Comparison of ENCODE assay signal across 8 mouse cellular contexts in the genomic region with DNA sequence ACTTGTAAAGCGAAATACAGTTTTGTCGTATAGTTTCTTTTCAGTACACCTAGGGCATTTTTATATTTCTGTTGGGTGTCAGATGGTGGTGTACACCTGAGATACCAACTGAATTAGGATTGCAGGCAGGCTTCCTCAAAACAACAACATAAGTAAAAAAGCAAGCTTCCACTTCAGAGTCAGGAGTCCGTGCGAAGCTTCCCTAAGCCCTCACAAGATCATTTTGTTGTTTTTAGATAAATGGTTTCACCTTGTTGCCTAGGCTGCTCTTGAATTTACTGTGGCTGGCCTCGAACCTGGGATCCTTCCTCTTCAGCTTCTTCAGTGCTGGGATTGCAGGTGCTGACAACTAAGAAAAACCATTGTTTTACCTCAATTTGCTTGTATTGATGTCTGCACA. TPM values are rescaled to one million over a fixed set of nuclear protein-coding genes. Genes with fewer than 3 reads are reported as not detected.
DNase-seq lines count a peak whose midpoint lies in the region; ATAC-seq and TF ChIP-seq lines count a peak whose summit lies in the region.

No protein-coding gene starts in this region.

- no peak for DNase-seq in heart, adult 9 months (ENCODE audit: low spot score in 2 of 2)
- DNase-seq in ES-E14 (ENCODE audit: low read depth, low spot score) = no peak
- no peak for DNase-seq in forebrain, postnatal 0 days
- no peak for DNase-seq in gastrocnemius, postnatal 10 days
- DNase-seq in testis, postnatal 14 days (ENCODE audit: low spot score) = no peak
- no peak for DNase-seq in left cerebral cortex, adult 11 months (ENCODE audit: low spot score)

- peaks cover 38% of the 10 kb centered on the region for H3K4me1 ChIP-seq in heart, embryonic 15.5 days (replicated peaks)
- peaks cover 5 to 9% of the 10 kb centered on the region in 2 experiments; a peak in 3 of 4 replicates for H3K4me1 ChIP-seq in ES-E14 (ENCODE audit: control insufficient read depth in 2 of 2, insufficient read depth in 2 of 2, low read length in 2 of 2, poor library complexity in 1 of 2)
- peaks cover 22% of the 10 kb centered on the region for H3K4me1 ChIP-seq in forebrain, postnatal 0 days (ENCODE audit: insufficient read depth)
- H3K4me1 ChIP-seq in midbrain, embryonic 12.5 days = peaks cover 21% of the 10 kb centered on the region

- no peak for TF ChIP-seq CTCF in forebrain, postnatal 0 days (IDR thresholded peaks at IDR 0.05; ENCODE audit: low read depth)

- 15% methylated on average over 5 of the region's 5 CpGs for WGBS in heart, embryonic 15.5 days
- 31% methylated on average over 5 of the region's 5 CpGs for WGBS in forebrain, postnatal 0 days
- 39% methylated on average over 5 of the region's 5 CpGs for WGBS in midbrain, embryonic 12.5 days

- H3K4me2 ChIP-seq in heart, embryonic 15.5 days = peak overlapping the region; percentile 70
- peak overlapping the region; percentile 54 for H3K4me2 ChIP-seq in forebrain, postnatal 0 days (ENCODE audit: low read depth)
- H3K4me2 ChIP-seq in midbrain, embryonic 12.5 days (replicated peaks) = peak overlapping the region; percentile 81

- no peaks in the 10 kb centered on the region for H3K27me3 ChIP-seq in heart, embryonic 15.5 days
- no peaks in the 10 kb centered on the region for H3K27me3 ChIP-seq in forebrain, postnatal 0 days (ENCODE audit: insufficient read depth, low read length)
- H3K27me3 ChIP-seq in midbrain, embryonic 12.5 days = no peaks in the 10 kb centered on the region

- no peak overlapping the region for H3K27ac ChIP-seq in heart, embryonic 15.5 days
- no peak overlapping the region for H3K27ac ChIP-seq in ES-E14 (ENCODE audit: insufficient read depth, low read depth, low read length, poor library complexity, severe bottlenecking)
- no peak overlapping the region for H3K27ac ChIP-seq in forebrain, postnatal 0 days (ENCODE audit: low read depth, low read length)
- no peak overlapping the region for H3K27ac ChIP-seq in midbrain, embryonic 12.5 days (replicated peaks)

- peak overlapping the region; percentile 100 for H3K9ac ChIP-seq in heart, embryonic 15.5 days
- H3K9ac ChIP-seq in ES-E14 (ENCODE audit: insufficient read depth, low read depth, low read length, poor library complexity, severe bottlenecking) = peak overlapping the region; percentile 49; the same call in 1 of the 2 replicates
- H3K9ac ChIP-seq in forebrain, postnatal 0 days = peak overlapping the region; percentile 99; the same call in 1 of the 2 replicates
- peak overlapping the region; percentile 99 for H3K9ac ChIP-seq in midbrain, embryonic 12.5 days (replicated peaks)

- no peaks in the 10 kb centered on the region; the same call in 1 of the 2 replicates for H3K36me3 ChIP-seq in heart, embryonic 15.5 days
- H3K36me3 ChIP-seq in ES-E14 (ENCODE audit: control insufficient read depth, insufficient read depth, low read length, poor library complexity, severe bottlenecking) = no peaks in the 10 kb centered on the region
- no peaks in the 10 kb centered on the region for H3K36me3 ChIP-seq in forebrain, postnatal 0 days (ENCODE audit: insufficient read depth)
- 0 out of 2 replicates have a peak, but pooled peaks cover 4% of the 10 kb centered on the region for H3K36me3 ChIP-seq in midbrain, embryonic 12.5 days

- H3K4me3 ChIP-seq in heart, embryonic 15.5 days = peak overlapping the region; percentile 99
- H3K4me3 ChIP-seq in ES-E14 (ENCODE audit: insufficient read depth in 1 of 2, low read depth in 1 of 2, low read length in 2 of 2, poor library complexity in 1 of 2, severe bottlenecking in 1 of 2) = peak overlapping the region; percentile 94; a peak in 3 of 4 replicates
- H3K4me3 ChIP-seq in forebrain, postnatal 0 days (ENCODE audit: low read depth, low read length) = peak overlapping the region; percentile 94
- H3K4me3 ChIP-seq in midbrain, embryonic 12.5 days = peak overlapping the region; percentile 98

- ATAC-seq in heart, embryonic 15.5 days (replicated peaks; ENCODE audit: insufficient number of reproducible peaks, insufficient read depth, low FRiP score, low read depth) = no peak
- ATAC-seq in forebrain, postnatal 0 days = no peak
- ATAC-seq in midbrain, embryonic 12.5 days (ENCODE audit: low FRiP score, low read depth) = no peak

- H3K9me3 ChIP-seq in heart, embryonic 15.5 days (replicated peaks) = no peaks in the 10 kb centered on the region
- no peaks in the 10 kb centered on the region for H3K9me3 ChIP-seq in ES-E14 (ENCODE audit: control insufficient read depth, insufficient read depth, low read depth, low read length)
- H3K9me3 ChIP-seq in forebrain, postnatal 0 days (ENCODE audit: low read length) = no peaks in the 10 kb centered on the region
- no peaks in the 10 kb centered on the region for H3K9me3 ChIP-seq in midbrain, embryonic 12.5 days

- in situ Hi-C loops in ES-E14 (cut with MboI; ENCODE audit: low sequenced_read_pairs in 2 of 2, unreplicated experiment in 2 of 2) = no loop called here

TF ChIP-seq in ES-E14, 5 proteins besides CTCF, POLR2A, EP300 and RAD21:
- TF ChIP-seq CHD2 (IDR thresholded peaks at IDR 0.05; ENCODE audit: low read depth, low read length) = no peak
- TF ChIP-seq ZC3H11A (IDR thresholded peaks at IDR 0.05; ENCODE audit: borderline replicate concordance, low read depth, low read length) = no peak

RNA-seq across cellular contexts. Expression of gene Setd2, which starts 1.2 kb away (rescaled TPM):
- 19.7 and 20.8 TPM in 2 replicates for polyA plus RNA-seq in heart, embryonic 15.5 days (2015; fragmentation: Nextera tagmentation; extraction: Ambion mirVana)
- 78.9 and 79.2 TPM in 2 replicates for total RNA-seq in ES-E14 (2012; rRNA removed)
- 74.6 and 86.4 TPM in 2 replicates for total RNA-seq in forebrain, postnatal 0 days (2014; rRNA removed)
- 13.2 and 21.3 TPM in 2 replicates for polyA plus RNA-seq in forebrain, postnatal 0 days (2015; fragmentation: Nextera tagmentation; extraction: Ambion mirVana)
- 44.7 and 48.8 TPM in 2 replicates for polyA plus RNA-seq in midbrain, embryonic 12.5 days (2016; fragmentation: Nextera tagmentation; extraction: Ambion mirVana)
- total RNA-seq in gastrocnemius, postnatal 10 days (2021) = 10 to 100 TPM; 38.0 to 47.3 TPM

RNA-seq across cellular contexts. Expression of gene Kif9, which starts 56.9 kb away (rescaled TPM):
- 0.52 and 0.99 TPM in 2 replicates for polyA plus RNA-seq in heart, embryonic 15.5 days (2015; fragmentation: Nextera tagmentation; extraction: Ambion mirVana)
- 0.63 and 0.71 TPM in 2 replicates for total RNA-seq in ES-E14 (2012; rRNA removed)
- 4.4 and 5.4 TPM in 2 replicates for total RNA-seq in forebrain, postnatal 0 days (2014; rRNA removed)
- 3.0 and 3.8 TPM in 2 replicates for polyA plus RNA-seq in forebrain, postnatal 0 days (2015; fragmentation: Nextera tagmentation; extraction: Ambion mirVana)
- polyA plus RNA-seq in midbrain, embryonic 12.5 days (2016; fragmentation: Nextera tagmentation; extraction: Ambion mirVana) = 1.4 and 1.7 TPM in 2 replicates
- total RNA-seq in gastrocnemius, postnatal 10 days (2021) = under 1 TPM; 0.23 to 0.42 TPM

RNA-seq across cellular contexts. Expression of gene Klhl18, which starts 57.2 kb away (rescaled TPM):
- 7.3 and 9.0 TPM in 2 replicates for polyA plus RNA-seq in heart, embryonic 15.5 days (2015; fragmentation: Nextera tagmentation; extraction: Ambion mirVana)
- total RNA-seq in ES-E14 (2012; rRNA removed) = 4.4 and 4.7 TPM in 2 replicates
- 28.2 and 36.8 TPM in 2 replicates for total RNA-seq in forebrain, postnatal 0 days (2014; rRNA removed)
- polyA plus RNA-seq in forebrain, postnatal 0 days (2015; fragmentation: Nextera tagmentation; extraction: Ambion mirVana) = 15.6 and 19.3 TPM in 2 replicates
- polyA plus RNA-seq in midbrain, embryonic 12.5 days (2016; fragmentation: Nextera tagmentation; extraction: Ambion mirVana) = 11.9 and 12.2 TPM in 2 replicates
- total RNA-seq in gastrocnemius, postnatal 10 days (2021) = 1 to 10 TPM; 6.0 to 8.3 TPM

Comparison
In these comparisons a context has a peak if more than half of its experiments do, and no peak if none do; other contexts are left out.
1. H3K9ac ChIP-seq: peak in every context shown above with its lines; median percentile 100 in heart, embryonic 15.5 days; 99 in forebrain, postnatal 0 days; 99 in midbrain, embryonic 12.5 days; 49 in ES-E14.